Mouse (Mus musculus) liver, embryonic 14.5 days (tissue): ENCODE measurements around the gene Cep19.

Experiments
- CTCF ChIP-seq: IDR thresholded peaks from 2 replicates; pipeline ENCODE4 v1.5.1; 2016; ENCODE audit warnings: antibody characterized with exemption, low read depth, control low read depth
- EP300 ChIP-seq: IDR thresholded peaks from 2 replicates; pipeline ENCODE4 v1.6.1; 2016; ENCODE audit warnings: antibody characterized with exemption, low read depth

DNA sequence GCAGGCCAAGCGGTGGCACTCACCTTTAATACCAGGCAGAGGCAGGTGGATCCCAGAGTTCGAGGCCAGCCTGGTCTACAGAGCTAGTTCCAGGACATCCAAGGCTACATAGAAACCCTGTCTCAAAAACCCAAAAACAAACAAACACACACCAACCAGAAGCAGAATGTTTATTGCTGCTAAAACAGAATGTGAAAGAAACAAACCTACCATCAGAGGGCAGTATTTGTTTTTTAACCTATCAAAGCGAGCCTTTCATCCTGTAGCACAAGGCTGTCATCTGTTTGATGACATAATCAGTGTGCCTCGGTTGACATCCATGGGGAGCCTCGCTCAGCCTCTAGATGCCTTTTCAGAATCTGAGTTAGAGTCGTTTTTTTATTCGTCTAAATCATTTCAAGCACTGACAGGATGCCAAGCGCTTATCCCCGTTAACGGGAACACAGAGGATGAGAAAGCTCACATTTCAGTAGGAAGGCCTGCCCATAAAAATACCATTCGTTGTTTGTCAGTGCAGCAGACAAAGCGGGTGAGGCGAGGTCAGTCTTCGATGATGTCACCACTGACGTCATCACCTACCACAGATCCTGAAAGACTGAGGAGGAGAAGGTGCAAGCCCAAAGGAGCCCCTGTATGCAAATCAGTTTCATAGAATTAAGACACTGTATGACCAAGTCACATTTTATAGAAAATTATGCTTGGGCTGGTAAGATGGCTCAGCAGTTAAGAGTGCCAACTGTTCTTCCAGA is 11.5 kb downstream of the Cep19 start:
- no peak for TF ChIP-seq CTCF
- TF ChIP-seq EP300 = no peak
